Mouse (Mus musculus): ENCODE data around the gene Ddn.

The Ddn gene

DNA sequence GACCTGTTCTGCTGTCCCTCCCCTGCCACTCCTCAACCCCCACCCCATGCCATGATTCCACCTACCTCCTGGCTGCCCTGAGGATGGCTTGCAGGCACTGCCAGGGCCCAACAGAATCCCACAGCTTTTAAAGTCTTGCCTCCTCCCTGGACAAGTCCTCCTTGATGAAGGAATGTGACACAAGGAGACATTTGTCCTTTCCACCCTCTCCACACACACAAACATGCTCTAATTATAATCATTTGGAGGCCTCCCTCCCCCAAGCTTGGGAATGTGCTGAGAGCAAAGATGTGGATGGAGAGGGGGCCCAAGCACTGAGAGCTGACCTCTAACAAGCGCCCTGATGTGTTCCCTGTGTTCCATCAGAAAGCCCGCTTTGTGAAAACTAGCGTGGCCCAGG is at the start of gene Ddn:
TSS of gene Ddn (minus strand) at position 101 of the 400 bp plus-strand sequence.
- H3K36me3 ChIP-seq (ENCODE audit: control insufficient read depth, insufficient read depth, low read length, poor library complexity, severe bottlenecking): peaks cover 6% of the 10 kb centered on the region; the same call in 1 of the 2 replicates
- H3K27me3 ChIP-seq (ENCODE audit: control insufficient read depth, insufficient read depth, low read length, poor library complexity, severe bottlenecking): no peaks in the 10 kb centered on the region
- no peak for DNase-seq (ENCODE audit: low read depth, low spot score)

DNA sequence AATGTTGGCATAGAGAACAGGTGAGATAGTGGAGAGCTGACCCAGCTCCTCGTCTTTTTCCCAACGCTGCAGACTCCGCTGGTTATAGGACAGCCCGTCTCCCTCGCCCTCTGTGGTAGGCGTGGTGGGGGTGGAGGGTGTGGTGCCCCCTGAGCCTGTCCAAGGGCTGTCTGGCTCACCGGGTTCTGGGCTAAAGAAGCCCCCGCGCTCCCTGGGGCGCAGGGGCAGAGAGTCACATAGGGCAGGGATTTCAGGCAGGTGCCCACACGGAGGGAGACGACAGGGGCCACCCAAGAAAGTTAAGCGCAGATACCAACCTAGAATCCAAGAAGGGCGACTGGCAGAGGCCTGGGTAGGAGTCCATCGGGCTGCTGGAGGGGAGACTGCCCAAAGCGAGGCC is 44.9 kb upstream of the Ddn start:
- no peaks in the 10 kb centered on the region for H3K27me3 ChIP-seq (ENCODE audit: control insufficient read depth, insufficient read depth, low read length, poor library complexity, severe bottlenecking)
- no peak for DNase-seq (ENCODE audit: low read depth, low spot score)

GRCm38 (mm10) chr15:98853161-98853937 is 44.1 kb upstream of the Ddn start:
- H3K36me3 ChIP-seq (ENCODE audit: control insufficient read depth, insufficient read depth, low read length, poor library complexity, severe bottlenecking): peaks cover 23% of the 10 kb centered on the region
- no peak for DNase-seq (ENCODE audit: low read depth, low spot score)
- H3K27me3 ChIP-seq (ENCODE audit: control insufficient read depth, insufficient read depth, low read length, poor library complexity, severe bottlenecking): no peaks in the 10 kb centered on the region

More for the DNA sequence above, 44.9 kb upstream of the Ddn start:
- peaks cover 20% of the 10 kb centered on the region for H3K36me3 ChIP-seq (ENCODE audit: control insufficient read depth, insufficient read depth, low read length, poor library complexity, severe bottlenecking)

- no peak for DNase-seq (ENCODE audit: low read depth, low spot score)
- Histone ChIP-seq H3K36me3 (ENCODE audit: control insufficient read depth, insufficient read depth, low read length, poor library complexity, severe bottlenecking) (peaks cover 23% of the 10 kb centered on the region), H3K27me3 (ENCODE audit: control insufficient read depth, insufficient read depth, low read length, poor library complexity, severe bottlenecking) (no peaks in the 10 kb centered on the region)
These were observed 43.4 kb upstream of the Ddn start for GRCm38 (mm10) chr15:98852733-98853132.

DNA sequence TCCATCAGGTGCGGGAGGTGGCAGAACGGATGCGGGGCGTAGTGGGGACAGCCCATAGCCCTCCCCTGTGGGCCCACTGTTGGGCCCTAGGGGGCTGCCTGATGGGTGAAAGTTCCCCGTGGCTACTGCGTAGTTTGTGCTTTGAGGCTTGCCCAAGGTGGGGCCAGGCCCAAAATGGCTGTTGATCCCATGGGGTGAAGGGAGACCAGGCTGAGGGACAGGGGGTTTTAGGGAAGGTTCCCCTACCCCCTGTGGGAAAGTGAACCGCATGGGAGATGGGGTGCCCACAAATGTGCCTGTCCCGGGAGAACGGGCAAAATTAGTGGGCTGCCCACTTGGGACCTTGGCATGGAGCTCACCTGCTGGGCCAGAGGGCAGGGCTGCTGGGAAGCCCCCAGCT is 42.8 kb upstream of the Ddn start:
- DNase-seq (ENCODE audit: low read depth, low spot score): no peak
- Histone ChIP-seq H3K36me3 (ENCODE audit: control insufficient read depth, insufficient read depth, low read length, poor library complexity, severe bottlenecking) (peaks cover 23% of the 10 kb centered on the region), H3K27me3 (ENCODE audit: control insufficient read depth, insufficient read depth, low read length, poor library complexity, severe bottlenecking) (no peaks in the 10 kb centered on the region)

GRCm38 (mm10) chr15:98851229-98851818 is 42.0 kb upstream of the Ddn start:
- no peak for DNase-seq (ENCODE audit: low read depth, low spot score)
- no peaks in the 10 kb centered on the region for H3K27me3 ChIP-seq (ENCODE audit: control insufficient read depth, insufficient read depth, low read length, poor library complexity, severe bottlenecking)
- H3K36me3 ChIP-seq (ENCODE audit: control insufficient read depth, insufficient read depth, low read length, poor library complexity, severe bottlenecking): peaks cover 25% of the 10 kb centered on the region

GRCm38 (mm10) chr15:98850668-98851067 is 41.4 kb upstream of the Ddn start:
- no peaks in the 10 kb centered on the region for H3K27me3 ChIP-seq (ENCODE audit: control insufficient read depth, insufficient read depth, low read length, poor library complexity, severe bottlenecking)
- H3K36me3 ChIP-seq (ENCODE audit: control insufficient read depth, insufficient read depth, low read length, poor library complexity, severe bottlenecking): peaks cover 24% of the 10 kb centered on the region
- no peak for DNase-seq (ENCODE audit: low read depth, low spot score)

- peaks cover 20% of the 10 kb centered on the region for H3K36me3 ChIP-seq (ENCODE audit: control insufficient read depth, insufficient read depth, low read length, poor library complexity, severe bottlenecking)
- no peak for DNase-seq (ENCODE audit: low read depth, low spot score)
- no peaks in the 10 kb centered on the region for H3K27me3 ChIP-seq (ENCODE audit: control insufficient read depth, insufficient read depth, low read length, poor library complexity, severe bottlenecking)
These were observed 40.8 kb upstream of the Ddn start for GRCm38 (mm10) chr15:98849956-98850600.

DNA sequence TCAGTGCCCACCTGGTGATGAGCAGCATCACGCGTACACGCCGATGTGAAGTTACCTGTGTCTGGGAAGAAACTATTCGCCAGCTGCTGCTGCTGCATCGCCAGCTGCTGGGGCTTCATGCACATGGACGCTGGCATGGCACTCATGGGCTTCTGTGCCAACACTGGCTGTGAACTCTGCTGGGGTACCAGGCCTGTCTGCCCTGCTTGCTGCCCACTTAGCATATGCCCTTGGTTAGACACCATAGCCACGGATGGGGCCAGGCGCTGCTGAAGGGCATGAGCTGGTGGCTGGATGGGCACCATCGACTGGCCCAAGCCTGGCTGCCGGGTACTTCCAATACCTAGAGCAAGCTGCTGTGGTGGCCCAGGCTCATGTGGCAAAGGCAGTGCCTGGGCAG is 39.9 kb upstream of the Ddn start:
- DNase-seq (ENCODE audit: low read depth, low spot score): no peak
- peaks cover 20% of the 10 kb centered on the region for H3K36me3 ChIP-seq (ENCODE audit: control insufficient read depth, insufficient read depth, low read length, poor library complexity, severe bottlenecking)
- no peaks in the 10 kb centered on the region for H3K27me3 ChIP-seq (ENCODE audit: control insufficient read depth, insufficient read depth, low read length, poor library complexity, severe bottlenecking)

- DNase-seq (ENCODE audit: low read depth, low spot score): no peak
- peaks cover 16% of the 10 kb centered on the region for H3K36me3 ChIP-seq (ENCODE audit: control insufficient read depth, insufficient read depth, low read length, poor library complexity, severe bottlenecking)
- H3K27me3 ChIP-seq (ENCODE audit: control insufficient read depth, insufficient read depth, low read length, poor library complexity, severe bottlenecking): no peaks in the 10 kb centered on the region
These were observed 36.9 kb upstream of the Ddn start for GRCm38 (mm10) chr15:98846140-98846539.

DNA sequence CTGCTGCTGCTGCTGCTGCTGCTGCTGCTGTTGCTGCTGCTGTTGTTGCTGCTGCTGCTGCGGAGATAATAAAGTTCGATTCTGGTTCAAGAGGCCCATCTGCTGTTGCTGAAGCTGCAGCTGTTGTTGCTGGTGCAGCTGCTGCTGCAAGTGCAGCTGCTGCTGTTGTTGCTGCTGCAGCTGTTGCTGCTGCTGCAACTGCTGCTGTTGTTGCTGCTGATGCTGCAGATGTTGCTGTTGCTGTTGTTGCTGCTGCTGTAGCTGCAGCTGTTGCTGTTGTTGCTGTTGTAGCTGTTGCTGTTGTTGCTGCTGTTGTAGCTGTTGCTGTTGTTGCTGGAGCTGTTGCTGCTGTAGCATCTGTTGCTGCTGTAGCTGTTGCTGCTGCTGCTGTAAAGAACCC is 35.9 kb upstream of the Ddn start:
- H3K27me3 ChIP-seq (ENCODE audit: control insufficient read depth, insufficient read depth, low read length, poor library complexity, severe bottlenecking): no peaks in the 10 kb centered on the region
- H3K36me3 ChIP-seq (ENCODE audit: control insufficient read depth, insufficient read depth, low read length, poor library complexity, severe bottlenecking): peaks cover 13% of the 10 kb centered on the region
- no peak for DNase-seq (ENCODE audit: low read depth, low spot score)

- peaks cover 10% of the 10 kb centered on the region for H3K36me3 ChIP-seq (ENCODE audit: control insufficient read depth, insufficient read depth, low read length, poor library complexity, severe bottlenecking)
- no peaks in the 10 kb centered on the region for H3K27me3 ChIP-seq (ENCODE audit: control insufficient read depth, insufficient read depth, low read length, poor library complexity, severe bottlenecking)
- no peak for DNase-seq (ENCODE audit: low read depth, low spot score)
These were observed 34.4 kb upstream of the Ddn start for GRCm38 (mm10) chr15:98843595-98844223.

GRCm38 (mm10) chr15:98839671-98840585 is 30.6 kb upstream of the Ddn start:
- H3K36me3 ChIP-seq (ENCODE audit: control insufficient read depth, insufficient read depth, low read length, poor library complexity, severe bottlenecking): peaks cover 12% of the 10 kb centered on the region
- no peaks in the 10 kb centered on the region for H3K27me3 ChIP-seq (ENCODE audit: control insufficient read depth, insufficient read depth, low read length, poor library complexity, severe bottlenecking)
- no peak for DNase-seq (ENCODE audit: low read depth, low spot score)

GRCm38 (mm10) chr15:98839161-98839560 is 29.9 kb upstream of the Ddn start:
- Histone ChIP-seq H3K36me3 (ENCODE audit: control insufficient read depth, insufficient read depth, low read length, poor library complexity, severe bottlenecking) (peaks cover 12% of the 10 kb centered on the region), H3K27me3 (ENCODE audit: control insufficient read depth, insufficient read depth, low read length, poor library complexity, severe bottlenecking) (no peaks in the 10 kb centered on the region)
- no peak for DNase-seq (ENCODE audit: low read depth, low spot score)

All from splenic B cell, adult 2 months (primary cell).